Mouse (Mus musculus): ENCODE data around the gene Cnrip1.

Gene Cnrip1

DNA sequence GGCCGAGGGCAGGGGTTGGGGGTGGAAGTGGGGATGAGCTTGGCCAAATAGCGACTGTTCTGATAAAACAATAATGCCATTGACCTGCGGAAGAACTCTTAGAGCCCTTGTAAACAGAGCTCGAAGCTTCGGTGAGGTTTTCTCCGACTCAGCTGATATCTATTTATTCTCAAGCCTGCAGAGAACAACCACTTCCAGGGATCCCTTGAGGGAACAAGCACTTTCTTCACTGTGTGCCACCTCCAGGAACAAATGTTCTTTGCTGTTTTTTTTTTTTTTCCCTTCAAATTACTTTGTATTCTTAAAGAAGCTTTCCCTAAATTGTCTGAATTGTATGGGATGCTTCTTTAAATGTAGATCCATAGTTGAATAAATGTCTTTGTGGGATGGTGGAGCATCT is 56.0 kb downstream of the Cnrip1 start:
- no peak for DNase-seq (ENCODE audit: low spot score in 2 of 2)

DNA sequence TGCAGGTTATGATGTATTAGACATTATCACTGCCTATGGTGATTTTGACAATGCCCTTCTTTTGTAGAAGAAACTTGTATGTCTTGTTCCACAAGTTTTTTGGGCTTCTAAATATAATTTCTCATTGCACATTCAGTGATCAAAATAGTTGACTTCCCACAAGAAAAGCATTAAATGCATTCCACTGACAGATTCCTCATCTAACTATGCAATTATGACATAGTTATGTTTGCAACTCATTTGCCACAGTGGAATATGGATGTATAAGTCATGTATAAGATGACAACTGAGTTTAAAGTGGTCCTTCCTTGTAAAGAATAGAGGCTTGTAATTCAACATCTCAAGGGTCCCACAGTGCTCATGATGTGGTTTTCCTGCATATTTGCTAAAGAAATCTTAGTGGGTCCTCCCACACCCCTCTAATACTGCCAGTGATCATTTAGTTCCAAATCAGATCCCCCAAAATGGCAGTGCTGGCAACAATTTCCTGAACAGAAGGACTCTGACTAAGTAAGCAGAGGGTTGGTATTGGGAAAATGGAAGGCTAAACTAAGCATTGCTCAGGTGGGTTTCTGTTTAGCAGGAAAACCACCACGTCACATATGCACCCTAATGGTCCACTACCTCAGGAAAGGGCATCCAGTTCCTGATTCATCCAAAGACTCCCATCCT is 61.2 kb downstream of the Cnrip1 start:
- no peak for DNase-seq (ENCODE audit: low spot score in 2 of 2)

GRCm38 (mm10) chr11:17126418-17126817 is 75.0 kb downstream of the Cnrip1 start:
- DNase-seq (ENCODE audit: low spot score in 2 of 2) = no peak
